Mouse (Mus musculus) myocyte (in vitro differentiated cells): ENCODE data around the gene Atp5j2.

Source experiments
- E2F4 ChIP-seq: IDR thresholded peaks from one replicate; pipeline ENCODE4 v1.6.1; 2011; ENCODE audit warnings: mild to moderate bottlenecking, control low read depth, moderate library complexity; ENCODE audit not compliant: insufficient read depth
- MAX ChIP-seq: IDR thresholded peaks from one replicate; pipeline ENCODE4 v1.6.1; 2011; ENCODE audit warnings: low read depth, mild to moderate bottlenecking, control low read depth
- MYOD1 ChIP-seq, 3 experiments: IDR thresholded peaks; one replicate each; pipeline ENCODE4 v1.6.1; 2011; ENCODE audit warnings: control low read depth in 2 of 3, low read depth in 2 of 3, mild to moderate bottlenecking in 2 of 3, moderate library complexity in 1 of 3; ENCODE audit not compliant: insufficient read length in 2 of 3, control insufficient read depth in 1 of 3
- MYOG ChIP-seq, 3 experiments: IDR thresholded peaks; one replicate each; pipeline ENCODE4 v1.6.1; 2011; ENCODE audit warnings: control low read depth in 2 of 3, low read depth in 2 of 3, mild to moderate bottlenecking in 2 of 3; ENCODE audit not compliant: insufficient read length in 2 of 3, control insufficient read depth in 1 of 3, insufficient read depth in 1 of 3
- POLR2A ChIP-seq: IDR thresholded peaks from one replicate; pipeline ENCODE4 v1.6.1; 2011; ENCODE audit warnings: low read depth, mild to moderate bottlenecking, control low read depth, moderate library complexity; ENCODE audit not compliant: insufficient read length
- POLR2AphosphoS2 ChIP-seq: IDR thresholded peaks from one replicate; pipeline ENCODE4 v1.6.1; 2011; ENCODE audit warnings: low read depth, control low read depth; ENCODE audit not compliant: insufficient read length
- SRF ChIP-seq: IDR thresholded peaks from one replicate; pipeline ENCODE4 v1.6.1; 2011; ENCODE audit warnings: low read depth; ENCODE audit not compliant: control insufficient read depth, insufficient read length
- TCF12 ChIP-seq: IDR thresholded peaks from one replicate; pipeline ENCODE4 v1.6.1; 2011; ENCODE audit warnings: mild to moderate bottlenecking, control low read depth; ENCODE audit not compliant: poor library complexity, insufficient read depth, severe bottlenecking
- USF1 ChIP-seq: IDR thresholded peaks from one replicate; pipeline ENCODE4 v1.6.1; 2011; ENCODE audit warnings: low read depth, mild to moderate bottlenecking, control low read depth, moderate library complexity

- TF ChIP-seq MYOG (IDR thresholded peaks at IDR 0.05; ENCODE audit: control insufficient read depth in 1 of 3, insufficient read depth in 1 of 3, insufficient read length in 2 of 3, low read depth in 2 of 3) = no peak
- TF ChIP-seq MYOD1 (IDR thresholded peaks at IDR 0.05; ENCODE audit: control insufficient read depth in 1 of 3, insufficient read length in 2 of 3, low read depth in 2 of 3) = no peak
- no peak for TF ChIP-seq TCF12
- no peak for TF ChIP-seq USF1
- no peak for TF ChIP-seq POLR2A
- no peak for TF ChIP-seq SRF
- no peak for TF ChIP-seq E2F4
- no peak for TF ChIP-seq MAX
- TF ChIP-seq POLR2AphosphoS2 = no peak
Measured at GRCm38 (mm10) chr5:145152690-145153089, 39.2 kb downstream of the Atp5j2 start.
